Mouse (Mus musculus): Measurements from ENCODE around the gene 1700014D04Rik.
"Not testable (repeated sequence)": the region's sequence is repeated elsewhere in the genome, so short reads cannot be mapped to it uniquely, and the experiment has no call there.

1700014D04Rik gene

DNA sequence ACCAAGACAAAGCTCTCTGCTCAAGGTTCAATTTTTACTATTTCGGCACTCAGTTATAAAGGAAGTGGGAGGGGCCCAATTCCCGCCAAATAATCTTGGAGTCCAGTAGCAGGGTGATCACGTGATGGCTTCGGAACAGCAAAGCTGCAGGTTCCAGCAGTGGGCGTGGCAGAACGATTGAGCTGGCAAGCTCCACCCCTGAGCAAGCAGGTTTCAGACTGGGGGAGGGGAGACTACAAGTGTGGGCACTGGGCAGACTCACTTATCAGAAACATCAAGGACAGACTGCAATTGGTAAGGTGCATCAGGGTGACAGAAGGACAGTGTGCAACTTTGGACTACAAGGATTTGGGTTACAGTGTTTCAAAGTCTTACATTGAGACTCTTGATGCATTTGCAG, 12.2 kb downstream of the 1700014D04Rik start:
- not testable (repeated sequence) for DNase-seq

DNA sequence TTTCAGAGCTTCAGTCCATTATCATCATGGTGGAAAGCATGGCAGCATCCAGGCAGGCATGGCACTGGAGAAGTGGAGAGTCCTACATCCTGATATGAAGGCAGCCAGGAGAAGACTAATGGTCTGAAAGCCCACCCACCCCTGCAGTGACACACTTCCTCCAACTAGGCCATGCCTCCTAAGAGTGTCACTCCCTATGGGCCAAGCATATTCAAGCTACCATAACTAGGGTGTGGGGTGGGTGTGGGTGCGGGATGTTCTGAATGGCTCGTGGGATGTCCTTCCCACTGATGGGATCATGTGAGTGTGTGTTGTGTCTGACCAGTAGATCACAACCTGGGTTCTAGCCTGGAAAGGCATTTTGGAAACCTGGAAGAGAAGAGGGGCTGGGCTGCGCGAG, 12.6 kb downstream of the 1700014D04Rik start:
- DNase-seq: no peak

DNA sequence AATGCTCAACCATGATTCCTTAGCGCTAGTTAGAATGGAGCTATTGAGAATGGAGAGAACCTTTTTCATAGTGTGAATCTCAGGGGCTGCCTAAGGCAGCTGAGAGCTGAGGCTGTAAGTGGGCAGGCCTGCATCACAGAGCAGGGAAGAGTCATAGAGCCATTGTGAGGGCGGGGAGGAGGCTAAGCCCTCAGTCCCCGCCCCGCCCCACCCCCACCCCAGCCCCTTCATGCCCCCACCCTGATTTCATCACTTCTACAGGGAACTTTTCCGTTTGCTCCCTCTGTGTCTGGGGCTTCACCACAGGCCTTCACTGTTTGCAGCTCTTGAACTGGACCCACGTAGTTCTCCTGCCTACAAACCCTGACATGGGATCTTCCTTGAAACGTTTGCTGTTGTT, 14.9 kb downstream of the 1700014D04Rik start, which contains the start of gene Spata31d1d:
TSS of gene Spata31d1d (minus strand) at position 101 of the 400 bp plus-strand sequence.
- no peak for DNase-seq

DNA sequence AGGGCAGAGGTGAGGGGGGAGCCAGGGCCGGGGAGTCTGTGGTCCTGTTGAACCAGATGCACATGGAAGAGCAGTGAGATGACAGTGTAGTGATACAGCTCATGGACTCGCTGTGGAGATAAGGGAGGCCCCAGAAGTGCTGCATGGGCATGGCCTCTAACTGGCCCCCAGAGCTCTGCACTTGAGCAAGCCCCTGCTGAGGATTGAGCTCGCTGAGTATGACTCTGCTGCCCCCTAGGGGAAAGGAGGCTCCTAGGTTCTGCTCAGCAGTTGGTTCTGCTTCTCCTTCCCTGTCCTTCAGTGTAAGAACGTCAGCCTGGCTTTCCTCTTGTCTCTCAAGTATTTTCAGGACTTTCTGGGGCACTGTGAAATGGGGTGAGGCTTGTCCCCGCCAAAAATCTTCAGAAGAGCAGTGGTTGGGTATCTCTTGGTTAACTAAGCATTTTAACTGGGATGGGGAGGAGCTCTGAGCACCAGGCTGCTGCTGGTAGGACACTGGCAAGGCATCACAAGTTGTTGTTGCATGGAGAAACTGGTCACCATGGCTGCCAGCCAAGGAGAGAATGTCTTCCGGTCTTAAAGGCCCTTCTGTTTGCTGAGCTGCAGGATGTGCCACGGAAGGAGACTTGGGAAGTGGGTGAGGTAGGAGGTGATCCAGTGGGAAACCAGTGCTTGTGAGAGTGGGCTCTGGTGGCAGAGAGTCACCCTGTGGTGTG, 18.0 kb downstream of the 1700014D04Rik start:
- DNase-seq: peak; percentile 85

DNA sequence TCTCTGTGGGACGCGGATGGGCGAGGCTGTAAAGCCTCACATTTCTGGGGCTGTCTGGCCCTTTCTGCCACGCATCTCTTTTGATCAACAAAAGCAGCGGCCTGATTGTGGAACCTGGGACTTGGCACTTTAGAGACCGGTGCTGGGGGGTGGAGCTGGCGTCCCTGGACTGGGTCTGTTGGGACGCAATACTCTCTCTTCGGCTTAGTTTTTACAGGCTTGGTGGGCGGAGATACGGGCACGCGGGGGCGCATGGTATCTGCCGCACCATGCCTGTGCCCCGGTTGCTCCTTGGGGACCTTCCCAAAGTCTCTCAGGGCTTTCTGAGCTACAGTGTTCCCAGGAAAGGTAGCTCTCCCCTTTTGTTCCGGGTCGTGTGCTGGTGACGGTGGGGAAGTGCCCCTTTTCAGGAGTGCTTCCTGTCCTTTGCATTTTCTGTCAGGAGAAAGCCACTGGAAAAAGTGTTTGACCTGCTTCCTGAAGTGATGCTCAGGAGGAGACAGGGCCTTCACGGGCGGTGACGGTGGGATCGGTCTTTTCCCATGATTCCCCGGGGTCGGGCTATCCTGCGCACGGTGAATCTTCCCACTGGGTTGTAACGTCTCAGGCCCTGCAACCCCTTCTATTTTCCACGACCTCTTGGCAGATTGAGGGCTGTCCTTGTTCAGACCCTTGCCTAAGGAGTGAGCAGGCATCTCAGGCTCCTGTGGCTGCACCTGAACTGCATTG, 20.2 kb downstream of the 1700014D04Rik start:
- no peak for DNase-seq

DNA sequence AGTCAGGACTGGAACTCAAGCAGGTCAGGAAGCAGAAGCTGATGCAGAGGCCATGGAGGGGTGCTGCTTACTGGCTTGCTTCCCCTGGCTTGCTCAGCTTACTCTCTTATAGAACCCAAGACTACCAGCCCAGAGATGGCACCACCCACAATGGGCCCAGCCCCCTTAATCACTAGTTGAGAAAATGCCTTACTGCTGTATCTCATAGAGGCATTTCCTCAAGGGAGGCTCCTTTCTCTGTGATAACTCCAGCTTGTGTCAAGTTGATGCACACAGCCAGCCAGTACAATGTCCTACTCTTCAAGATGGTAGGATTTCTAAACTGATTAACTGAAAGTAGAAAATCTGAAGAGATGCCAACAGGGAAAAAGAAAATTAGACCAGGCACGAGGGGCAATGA, 24.5 kb downstream of the 1700014D04Rik start:
- not testable (repeated sequence) for DNase-seq

DNA sequence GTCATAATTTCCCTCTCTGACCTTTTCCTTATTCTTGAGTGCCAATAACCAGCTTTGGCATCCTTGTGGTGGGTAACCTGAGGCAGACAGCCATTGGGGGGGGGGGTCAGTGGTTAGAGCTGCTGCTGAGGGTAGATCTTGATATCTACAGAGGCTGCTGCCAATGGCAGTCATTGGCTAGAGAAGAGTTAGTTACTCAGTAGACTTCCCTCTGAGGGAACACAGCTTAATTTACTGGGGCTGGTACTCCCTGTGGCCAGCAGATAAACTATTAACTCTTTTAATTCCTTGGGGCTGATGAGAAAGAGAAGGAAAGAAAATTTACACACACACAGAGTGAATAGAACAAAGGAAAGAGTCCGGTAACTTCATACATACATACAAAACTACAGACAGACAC, 27.1 kb downstream of the 1700014D04Rik start:
- no peak for DNase-seq

DNA sequence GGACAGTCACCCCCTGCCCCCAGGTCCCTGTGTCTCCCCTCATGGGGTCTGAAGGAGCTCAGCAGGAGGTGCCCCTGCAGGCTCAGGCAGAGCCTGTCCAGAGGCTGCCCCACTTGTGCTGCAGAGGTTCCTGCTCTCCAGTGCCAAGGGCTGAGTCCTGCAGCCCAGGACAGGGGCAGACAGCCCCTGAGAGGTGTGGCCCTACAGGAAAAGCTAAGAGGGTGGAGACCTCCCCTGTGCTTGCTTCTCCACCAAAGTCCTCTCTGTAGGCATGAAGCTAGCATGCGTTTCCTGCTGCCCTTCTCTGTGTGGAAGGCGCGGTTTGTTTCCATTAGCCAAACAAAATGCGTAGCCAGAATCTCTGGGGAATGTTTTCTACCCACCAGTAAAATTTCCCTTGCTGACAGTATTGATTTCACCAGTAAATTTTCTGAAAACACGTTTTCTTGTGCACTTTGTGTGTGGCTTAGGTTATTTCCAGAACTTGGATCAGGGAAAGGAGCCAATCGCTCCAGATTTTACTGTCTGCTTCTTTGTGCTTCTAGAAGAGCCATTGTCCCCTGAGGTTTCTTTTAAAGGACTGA, 27.6 kb downstream of the 1700014D04Rik start:
- not testable (repeated sequence) for DNase-seq

DNA sequence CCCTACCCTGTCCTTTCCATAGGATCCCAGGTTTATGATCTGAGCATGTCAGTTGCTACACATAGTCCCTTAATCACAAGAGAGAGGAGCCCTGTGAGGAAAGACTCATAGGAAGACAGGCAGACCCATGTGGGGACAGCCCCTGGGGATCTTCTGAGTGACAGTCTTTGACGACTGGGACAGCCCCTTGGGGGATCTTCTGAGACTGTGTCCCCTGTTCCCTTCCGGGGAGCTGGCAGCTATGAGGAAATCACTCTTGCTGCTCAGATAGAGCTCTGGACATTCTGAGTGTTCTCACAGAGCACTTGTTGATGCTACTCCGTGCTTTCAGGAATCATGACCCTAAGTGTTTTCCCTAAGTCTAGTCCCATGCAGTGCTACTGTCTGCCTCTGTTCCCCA, 32.8 kb downstream of the 1700014D04Rik start:
- DNase-seq: no peak

DNA sequence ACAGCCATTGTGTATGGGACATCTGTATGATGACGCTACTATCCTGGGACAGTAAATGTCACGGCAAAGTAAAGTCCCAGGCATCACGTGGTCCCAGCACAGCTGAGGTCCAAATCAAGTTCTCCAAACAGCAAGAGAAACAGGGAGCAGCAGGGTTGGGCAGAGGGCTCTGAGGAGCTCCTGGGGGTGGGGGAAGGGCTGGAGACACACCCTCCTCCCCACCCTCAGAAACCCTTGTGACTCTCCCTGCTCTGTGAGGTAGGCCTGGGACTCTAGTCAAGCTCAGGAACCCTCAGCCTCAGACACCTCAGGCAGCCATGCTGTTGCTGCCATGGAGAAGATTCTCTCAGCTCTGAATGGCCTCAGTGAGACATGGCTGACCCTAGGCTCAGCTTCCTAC, 34.6 kb downstream of the 1700014D04Rik start, which contains the start of gene Spata31d1b:
TSS of gene Spata31d1b (plus strand) at position 301 of the 400 bp plus-strand sequence.
- not testable (repeated sequence) for DNase-seq

DNA sequence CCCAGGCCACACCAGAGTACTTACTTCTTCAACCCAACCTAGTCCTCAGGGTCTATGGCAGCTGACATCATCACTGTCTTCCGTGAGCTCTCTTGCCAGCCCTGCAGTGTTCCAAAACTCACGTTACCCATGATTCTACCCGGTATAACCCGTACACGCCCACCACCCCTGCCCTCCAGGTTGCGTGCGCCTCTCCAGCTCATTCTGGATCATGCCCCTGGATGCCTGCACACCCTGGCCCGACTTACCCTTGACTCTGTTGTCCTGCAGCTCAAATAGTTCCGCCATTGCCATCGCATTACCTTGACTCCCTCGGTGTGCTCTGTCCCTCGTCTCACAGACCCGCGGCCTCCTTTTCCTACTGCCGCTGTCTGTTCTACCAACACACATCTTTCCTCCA, 36.3 kb downstream of the 1700014D04Rik start, which contains the start of gene Spata31d1a:
TSS of gene Spata31d1a (minus strand) at position 101 of the 400 bp plus-strand sequence.
- DNase-seq: no peak

DNA sequence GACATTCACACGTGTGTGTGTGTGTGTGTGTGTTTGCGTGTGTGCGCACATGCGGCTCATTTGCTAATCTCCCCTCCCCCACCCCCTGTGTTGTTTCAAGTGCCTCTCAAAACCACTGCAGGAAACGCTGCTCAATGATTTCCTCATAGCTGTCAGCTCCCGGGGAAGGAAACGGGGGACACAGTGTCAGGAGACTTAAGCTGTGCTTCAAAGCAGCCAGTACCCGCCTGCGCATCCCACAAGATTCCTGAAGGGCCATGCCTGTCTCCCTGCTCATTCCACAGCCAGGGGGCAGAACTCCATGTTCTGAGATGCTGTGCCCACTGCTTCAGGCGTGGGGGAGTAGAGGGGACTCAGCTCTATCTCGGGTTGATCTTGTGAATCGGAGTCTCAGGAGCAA, 42.0 kb downstream of the 1700014D04Rik start:
- peak; percentile 41 for DNase-seq

DNA sequence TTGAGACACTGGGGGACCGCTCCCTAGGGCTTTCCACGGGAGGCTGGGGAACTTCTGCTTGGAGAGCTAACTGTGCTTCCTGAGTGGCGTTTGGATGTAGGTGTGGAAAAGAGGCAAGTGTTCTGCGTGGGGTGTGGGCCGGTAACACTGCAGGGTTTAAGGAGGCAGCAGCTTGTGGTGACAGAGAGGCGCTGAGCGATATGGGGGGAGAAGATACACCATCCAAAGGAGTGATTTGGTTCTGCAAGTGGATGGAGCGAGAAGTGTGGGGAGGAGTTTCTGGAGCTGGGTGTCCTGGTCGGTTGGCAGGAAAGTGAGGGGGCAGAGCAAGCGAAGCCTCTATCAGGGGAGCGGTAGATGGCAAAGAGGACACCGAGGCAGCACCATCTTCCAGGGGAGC, 43.0 kb downstream of the 1700014D04Rik start:
- no peak for DNase-seq

DNA sequence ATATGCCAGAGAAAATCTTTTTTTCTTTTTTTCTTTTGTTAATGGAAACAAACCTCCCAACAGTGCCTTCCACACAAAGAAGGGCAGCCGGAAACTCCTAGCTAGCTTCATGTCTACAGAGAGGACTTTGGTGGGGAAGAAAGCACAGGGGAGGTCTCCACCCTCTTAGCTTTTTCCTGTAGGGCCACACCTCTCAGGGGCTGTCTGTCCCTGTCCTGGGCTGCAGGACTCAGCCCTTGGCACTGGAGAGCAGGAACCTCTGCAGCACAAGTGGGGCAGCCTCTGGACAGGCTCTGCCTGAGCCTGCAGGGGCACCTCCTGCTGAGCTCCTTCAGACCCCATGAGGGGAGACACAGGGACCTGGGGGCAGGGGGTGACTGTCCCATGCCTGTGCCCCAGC, 46.4 kb downstream of the 1700014D04Rik start:
- not testable (repeated sequence) for DNase-seq

DNA sequence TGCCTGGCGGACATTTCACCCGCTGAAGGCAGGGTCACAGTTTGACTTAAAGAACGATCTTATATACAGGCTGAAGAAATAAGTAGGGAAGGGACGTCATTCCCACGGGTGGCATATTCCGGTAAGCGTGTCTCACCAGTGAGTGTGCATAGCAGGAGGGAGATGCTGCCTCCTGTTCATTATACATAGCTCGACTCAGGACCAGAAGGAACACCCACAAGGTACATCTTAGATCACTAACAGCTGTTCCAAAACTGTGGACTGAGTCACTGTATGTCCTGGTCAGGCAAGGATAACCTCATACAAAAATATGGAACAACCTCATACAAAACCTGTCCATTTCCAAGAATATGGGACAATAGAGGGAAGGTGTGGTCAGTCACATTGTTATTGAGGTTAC, 47.4 kb downstream of the 1700014D04Rik start:
- no peak for DNase-seq

DNA sequence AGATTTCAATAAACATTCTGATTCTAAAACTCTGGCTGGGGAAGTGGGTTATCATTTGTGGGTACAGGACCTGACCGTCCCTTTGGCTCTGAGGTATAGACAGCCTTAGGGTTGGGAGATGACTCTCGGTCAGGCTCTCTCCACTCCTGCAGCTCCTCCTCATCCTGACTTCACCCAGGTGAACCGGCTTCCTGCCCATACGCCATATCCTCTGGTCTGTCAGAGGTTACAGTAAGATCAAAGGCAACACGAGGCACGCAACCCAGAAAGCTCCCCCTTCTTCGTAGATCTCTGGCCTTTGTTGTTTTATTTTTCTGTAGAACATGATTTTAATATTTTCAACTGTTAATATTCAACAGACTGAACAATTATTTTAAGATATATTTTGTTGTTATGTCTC, 50.8 kb downstream of the 1700014D04Rik start:
- peak; percentile 32 for DNase-seq

DNA sequence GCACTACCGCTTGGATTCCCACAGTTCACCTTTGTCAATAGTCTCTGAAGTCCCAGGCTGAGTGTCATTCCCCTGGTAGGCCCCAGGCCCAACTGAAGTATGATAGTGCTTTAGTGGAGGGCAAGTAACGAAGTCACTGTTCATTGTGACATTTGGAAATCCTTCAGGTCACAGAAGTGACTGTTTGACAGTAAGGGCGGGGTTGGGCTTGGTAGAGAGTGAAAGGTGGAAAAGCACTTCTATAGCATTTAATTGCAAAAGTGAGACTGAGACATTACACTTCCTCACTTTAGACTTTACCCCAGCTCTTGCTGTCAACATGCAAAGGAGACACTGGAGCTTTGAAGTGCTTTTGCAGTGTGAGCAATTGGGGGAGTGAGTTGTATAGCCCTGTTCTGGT, 52.5 kb downstream of the 1700014D04Rik start, which contains the start of gene 4921517D22Rik:
TSS of gene 4921517D22Rik (minus strand) at position 101 of the 400 bp plus-strand sequence.
- DNase-seq: no peak

DNA sequence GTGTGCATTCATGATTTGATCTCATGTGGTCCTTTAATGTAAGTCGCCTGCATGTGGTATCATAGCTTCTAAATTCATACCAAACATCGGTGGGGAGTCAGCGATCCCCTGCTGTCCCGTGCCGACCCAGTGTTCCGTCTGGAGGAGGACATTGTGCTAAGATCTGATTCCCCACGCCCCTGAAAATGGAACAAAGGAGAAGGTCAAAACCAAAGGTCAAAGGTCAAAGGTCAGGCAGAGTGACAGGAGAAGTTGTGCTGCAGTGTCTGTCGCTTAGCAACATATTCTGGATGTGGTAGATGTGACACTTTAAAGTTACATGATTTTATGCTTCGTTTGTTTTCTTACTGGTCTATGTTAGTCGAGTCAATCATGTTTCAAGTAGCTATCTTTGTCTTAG, 55.1 kb downstream of the 1700014D04Rik start:
- DNase-seq: no peak

All from thymus, postnatal 4 days (tissue).